ENCODE assay signal across 16 mouse cellular contexts in the genomic region with DNA sequence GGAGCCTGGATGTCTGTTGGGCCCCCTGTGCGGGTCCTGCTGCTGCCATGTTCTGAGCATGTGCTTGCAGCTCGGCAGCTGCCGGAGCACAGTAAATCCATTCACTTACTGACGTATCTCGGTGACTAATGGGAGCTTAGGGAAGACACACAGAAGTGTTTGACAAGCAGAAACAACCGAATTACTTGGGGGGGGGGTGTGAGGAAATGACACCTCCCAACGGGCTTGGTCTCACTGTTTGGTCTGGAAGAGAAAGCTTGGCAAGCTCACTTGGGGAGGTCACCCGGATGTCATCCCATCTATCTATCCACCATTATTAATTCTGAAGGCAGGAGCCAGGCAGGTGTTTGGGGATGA. TPM values are rescaled to one million over a fixed set of nuclear protein-coding genes. Genes with fewer than 3 reads are reported as not detected.
DNase-seq lines count a peak whose midpoint lies in the region; ATAC-seq and TF ChIP-seq lines count a peak whose summit lies in the region.
"Had no signal": no experiment of that assay in that cellular context is flagged by ENCODE, and none has a peak within 500 bp of the region (broad histone marks: within the 10 kb centered on the region; RNA-seq: fewer than 3 reads in every experiment).

No protein-coding gene starts in this region.

- no peaks in the 10 kb centered on the region for H3K9me3 ChIP-seq in hindbrain, embryonic 13.5 days
- H3K9me3 ChIP-seq in midbrain, embryonic 14.5 days (ENCODE audit: control insufficient read depth, low read length): no peaks in the 10 kb centered on the region
- H3K9me3 ChIP-seq: liver, embryonic 15.5 days; stomach, embryonic 15.5 days had no signal

- no peak overlapping the region for H3K4me3 ChIP-seq in hindbrain, embryonic 13.5 days
- no peak overlapping the region for H3K4me3 ChIP-seq in midbrain, embryonic 14.5 days (replicated peaks; ENCODE audit: low read depth, low read length)
- no peak overlapping the region for H3K4me3 ChIP-seq in left cerebral cortex, adult 2 months
- H3K4me3 ChIP-seq: liver, embryonic 15.5 days; stomach, embryonic 15.5 days had no signal

- peak; percentile 55 for ATAC-seq in hindbrain, embryonic 13.5 days (ENCODE audit: low FRiP score)
- no peak for ATAC-seq in midbrain, embryonic 14.5 days (ENCODE audit: low FRiP score, low TSS enrichment)
- ATAC-seq: CD4-positive, CD25-positive, alpha-beta regulatory T cell, adult 4 months had no signal

- DNase-seq in left cerebral cortex, postnatal 4 days: peak; percentile 42
- DNase-seq in left cerebral cortex, postnatal 10 days (ENCODE audit: extremely low spot score in 1 of 2, low spot score in 2 of 2): no peak
- peak; percentile 43 for DNase-seq in midbrain, embryonic 14.5 days
- no peak for DNase-seq in urinary bladder, postnatal 36 days (ENCODE audit: low spot score in 2 of 2)
- DNase-seq in adrenal gland, adult 8-10 months: no peak
- DNase-seq in left cerebral cortex, adult 2 months (ENCODE audit: extremely low spot score in 1 of 2, low spot score in 2 of 2): no peak
- DNase-seq: cerebellum, adult 9-11 months; heart, postnatal 4 days; layer of hippocampus, adult 9-11 months; thymus, postnatal 14 days had no signal

- H3K4me1 ChIP-seq in hindbrain, embryonic 13.5 days (replicated peaks): peaks cover 15% of the 10 kb centered on the region
- peaks cover 3% of the 10 kb centered on the region; the same call in 1 of the 2 replicates for H3K4me1 ChIP-seq in midbrain, embryonic 14.5 days (ENCODE audit: control insufficient read depth, insufficient read depth, low read length)
- H3K4me1 ChIP-seq: liver, embryonic 15.5 days; stomach, embryonic 15.5 days had no signal

- no peaks in the 10 kb centered on the region for H3K36me3 ChIP-seq in hindbrain, embryonic 13.5 days
- no peaks in the 10 kb centered on the region for H3K36me3 ChIP-seq in midbrain, embryonic 14.5 days (ENCODE audit: control insufficient read depth, insufficient read depth, low read length)
- H3K36me3 ChIP-seq: liver, embryonic 15.5 days; stomach, embryonic 15.5 days had no signal

- TF ChIP-seq CTCF in left cerebral cortex, adult 2 months (IDR thresholded peaks at IDR 0.05): no peak

- no peaks in the 10 kb centered on the region; the same call in 1 of the 2 replicates for H3K27me3 ChIP-seq in hindbrain, embryonic 13.5 days
- no peaks in the 10 kb centered on the region for H3K27me3 ChIP-seq in midbrain, embryonic 14.5 days (ENCODE audit: control insufficient read depth, insufficient read depth, low read length)
- H3K27me3 ChIP-seq: liver, embryonic 15.5 days; stomach, embryonic 15.5 days had no signal

- intact Hi-C loops in left cerebral cortex, postnatal 4 days (cut with DNase I): no loop called here
- intact Hi-C loops in left cerebral cortex, postnatal 10 days (cut with DNase I): no loop called here
- intact Hi-C loops in left cerebral cortex, adult 2 months (cut with DNase I): no loop called here

- no peak overlapping the region for H3K4me2 ChIP-seq in hindbrain, embryonic 13.5 days
- no peak overlapping the region for H3K4me2 ChIP-seq in midbrain, embryonic 14.5 days (ENCODE audit: low read length)
- H3K4me2 ChIP-seq: liver, embryonic 15.5 days; stomach, embryonic 15.5 days had no signal

- peak overlapping the region; percentile 45 for H3K27ac ChIP-seq in hindbrain, embryonic 13.5 days
- H3K27ac ChIP-seq in midbrain, embryonic 14.5 days (replicated peaks; ENCODE audit: low read depth, low read length): no peak overlapping the region
- H3K27ac ChIP-seq in left cerebral cortex, adult 2 months: no peak overlapping the region
- H3K27ac ChIP-seq: liver, embryonic 15.5 days; stomach, embryonic 15.5 days had no signal

- H3K9ac ChIP-seq in hindbrain, embryonic 13.5 days: no peak overlapping the region
- H3K9ac ChIP-seq in midbrain, embryonic 14.5 days (replicated peaks; ENCODE audit: low read length): no peak overlapping the region
- H3K9ac ChIP-seq: liver, embryonic 15.5 days; stomach, embryonic 15.5 days had no signal

- 25% methylated on average over 8 of the region's 8 CpGs for WGBS in hindbrain, embryonic 13.5 days
- WGBS in midbrain, embryonic 14.5 days: 32% methylated on average over 8 of the region's 8 CpGs

RNA-seq across cellular contexts. Expression of a gene that starts 23.7 kb away (rescaled TPM):
- under 1 TPM; 0.28 to 0.50 TPM for total RNA-seq in left cerebral cortex, postnatal 4 days (2021)
- total RNA-seq in left cerebral cortex, postnatal 10 days (2021): under 1 TPM in 1 of 2 experiments, not detected in 1; 0.16 TPM
- polyA plus RNA-seq in hindbrain, embryonic 13.5 days (2015; fragmentation: Nextera tagmentation; extraction: Ambion mirVana): 1.8 and 3.0 TPM in 2 replicates
- 0.70 and 0.75 TPM in 2 replicates for polyA plus RNA-seq in midbrain, embryonic 14.5 days (2014; fragmentation: Nextera tagmentation; extraction: Ambion mirVana)
- not detected for total RNA-seq in adrenal gland, adult 8-10 months (2022)
- under 1 TPM; 0.28 to 0.34 TPM for total RNA-seq in left cerebral cortex, adult 2 months (2021)
- total RNA-seq: heart, postnatal 4 days; neutrophil, adult 5-6 weeks had no signal
- polyA plus RNA-seq: CD4-positive, CD25-positive, alpha-beta regulatory T cell, adult 4 months; kidney, embryonic 14.5 days; liver, embryonic 15.5 days; stomach, embryonic 15.5 days had no signal

RNA-seq across cellular contexts. Expression of a gene that starts 38.3 kb away (rescaled TPM):
- total RNA-seq in left cerebral cortex, postnatal 4 days (2021): 1 to 10 TPM; 3.9 to 5.1 TPM
- total RNA-seq in left cerebral cortex, postnatal 10 days (2021): 1 to 10 TPM; 3.0 to 3.9 TPM
- 10.9 and 13.9 TPM in 2 replicates for polyA plus RNA-seq in hindbrain, embryonic 13.5 days (2015; fragmentation: Nextera tagmentation; extraction: Ambion mirVana)
- 9.9 and 14.9 TPM in 2 replicates for polyA plus RNA-seq in midbrain, embryonic 14.5 days (2014; fragmentation: Nextera tagmentation; extraction: Ambion mirVana)
- total RNA-seq in adrenal gland, adult 8-10 months (2022): under 1 TPM in 1 of 4 experiments, not detected in 3; 0.23 TPM
- total RNA-seq in left cerebral cortex, adult 2 months (2021): 1 to 10 TPM; 4.1 to 4.8 TPM
- total RNA-seq: heart, postnatal 4 days; neutrophil, adult 5-6 weeks had no signal
- polyA plus RNA-seq: CD4-positive, CD25-positive, alpha-beta regulatory T cell, adult 4 months; liver, embryonic 15.5 days; stomach, embryonic 15.5 days had no signal

RNA-seq across cellular contexts. Expression of a gene that starts 48.1 kb away (rescaled TPM):
- total RNA-seq in left cerebral cortex, postnatal 4 days (2021): 10 to 100 TPM; 22.4 to 24.1 TPM
- 10 to 100 TPM; 16.4 to 19.0 TPM for total RNA-seq in left cerebral cortex, postnatal 10 days (2021)
- polyA plus RNA-seq in hindbrain, embryonic 13.5 days (2015; fragmentation: Nextera tagmentation; extraction: Ambion mirVana): 9.3 and 13.7 TPM in 2 replicates
- polyA plus RNA-seq in midbrain, embryonic 14.5 days (2014; fragmentation: Nextera tagmentation; extraction: Ambion mirVana): 10.3 and 10.8 TPM in 2 replicates
- total RNA-seq in adrenal gland, adult 8-10 months (2022): under 1 TPM in 1 of 4 experiments, not detected in 3; 0.09 TPM
- total RNA-seq in left cerebral cortex, adult 2 months (2021): 10 to 100 TPM; 17.4 to 18.3 TPM
- total RNA-seq: heart, postnatal 4 days; neutrophil, adult 5-6 weeks had no signal
- polyA plus RNA-seq: CD4-positive, CD25-positive, alpha-beta regulatory T cell, adult 4 months; kidney, embryonic 14.5 days; liver, embryonic 15.5 days; stomach, embryonic 15.5 days had no signal

Comparison
In these comparisons a context has a peak if more than half of its experiments do, and no peak if none do; other contexts are left out.
1. DNase-seq: peak in left cerebral cortex, postnatal 4 days (single experiment) and midbrain, embryonic 14.5 days (single experiment); none in left cerebral cortex, postnatal 10 days (0 of 2), urinary bladder, postnatal 36 days (0 of 2), adrenal gland, adult 8-10 months (single experiment) and left cerebral cortex, adult 2 months (0 of 2).
2. RNA of a gene that starts 48.1 kb away (total RNA-seq): 22.4 to 24.1 TPM in left cerebral cortex, postnatal 4 days, 16.4 to 19.0 TPM in left cerebral cortex, postnatal 10 days and 17.4 to 18.3 TPM in left cerebral cortex, adult 2 months; 0.09 TPM in adrenal gland, adult 8-10 months; every median in the first group is over 10 times any median in the second.